Mouse (Mus musculus) cortical plate, adult 2 months (tissue): Measurements from ENCODE around the gene Mcur1.

ENCODE experiments used
- CTCF ChIP-seq: fragments of 200-500 bp; IDR thresholded peaks from 2 replicates; pipeline ENCODE4 v1.5.1; 2011; ENCODE audit warnings: mild to moderate bottlenecking, control low read depth, low read length; ENCODE audit not compliant: insufficient read depth; ENCODE audit errors: extremely low read depth
- POLR2A ChIP-seq: fragments of 200-500 bp; IDR thresholded peaks from 2 replicates; pipeline ENCODE4 v1.6.1; 2011; ENCODE audit warnings: mild to moderate bottlenecking, low read length, control low read depth; ENCODE audit not compliant: insufficient read depth; ENCODE audit errors: extremely low read depth

DNA sequence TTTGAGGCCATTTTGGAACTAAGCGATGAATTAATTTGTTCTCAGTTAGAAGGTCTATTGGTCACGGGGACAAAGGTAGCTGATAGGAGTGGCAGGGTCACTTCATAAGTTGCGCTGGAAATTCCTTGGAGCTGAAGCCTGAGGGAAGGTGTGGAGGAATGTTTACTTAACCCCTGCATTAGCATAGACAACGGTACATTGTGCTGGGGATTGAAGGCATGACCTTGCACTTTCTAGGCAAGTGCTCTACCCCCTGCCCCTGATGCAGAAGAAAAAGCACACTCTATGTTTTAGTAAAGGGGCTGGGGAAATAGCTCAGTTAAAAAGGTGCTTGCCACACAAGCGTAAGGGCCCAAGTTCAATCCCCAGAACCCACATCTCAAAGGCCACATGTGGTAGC lies 33.7 kb downstream of the Mcur1 start:
- TF ChIP-seq POLR2A (no peak), CTCF (no peak)
